Mouse (Mus musculus) MEL (cell line): ENCODE results near the gene Nfatc3. TPM values are rescaled to one million over a fixed set of nuclear protein-coding genes. Genes with fewer than 3 reads are reported as not detected.

Source experiments
- DNase-seq: peaks from one replicate; pipeline ENCODE4 v3.0.0; 2011; ENCODE audit warnings: low read depth, low spot score
- H3K27ac ChIP-seq: 2 replicates; pipeline ENCODE4 v1.5.1; 2012; ENCODE audit warnings: low read depth, mild to moderate bottlenecking, control low read depth, low read length, moderate library complexity; ENCODE audit not compliant: control insufficient read depth
- H3K27me3 ChIP-seq, 2 experiments: fragments of 150-350 bp in 1 of 2; sonication (generic) in 1 of 2; 2 replicates each; pipeline ENCODE4 v1.6.1; 2012; ENCODE audit warnings: low read length in 2 of 2, mild to moderate bottlenecking in 2 of 2, improper control_type of control experiment in 1 of 2, moderate library complexity in 1 of 2; ENCODE audit not compliant: insufficient read depth in 2 of 2, control insufficient read depth in 1 of 2
- H3K36me3 ChIP-seq, 2 experiments: 2 replicates each; pipeline ENCODE4 v1.6.1; 2012 to 2014; ENCODE audit warnings: low read length in 2 of 2, improper control_type of control experiment in 1 of 2, inconsistent platforms in 1 of 2, mild to moderate bottlenecking in 1 of 2; ENCODE audit not compliant: insufficient read depth in 2 of 2, control insufficient read depth in 1 of 2
- H3K4me1 ChIP-seq, 2 experiments: fragments of 150-350 bp in 1 of 2; sonication (generic) in 1 of 2; 2 replicates each; pipeline ENCODE4 v1.6.1; 2012; ENCODE audit warnings: low read length in 2 of 2, improper control_type of control experiment in 1 of 2, mild to moderate bottlenecking in 1 of 2; ENCODE audit not compliant: insufficient read depth in 2 of 2, control insufficient read depth in 1 of 2
- H3K4me3 ChIP-seq, 2 experiments: fragments of 150-350 bp in 1 of 2; sonication (generic) in 1 of 2; 2 replicates each; pipeline ENCODE4 v1.5.1; 2012; ENCODE audit warnings: low read depth in 2 of 2, low read length in 2 of 2, mild to moderate bottlenecking in 2 of 2, moderate library complexity in 2 of 2, control low read depth in 1 of 2, improper control_type of control experiment in 1 of 2; ENCODE audit not compliant: control insufficient read depth in 1 of 2, insufficient read depth in 1 of 2
- H3K79me2 ChIP-seq: 2 replicates; pipeline ENCODE4 v1.6.1; 2012; ENCODE audit warnings: mild to moderate bottlenecking, low read length, moderate library complexity; ENCODE audit not compliant: control insufficient read depth, poor library complexity, insufficient read depth
- H3K9ac ChIP-seq: 2 replicates; pipeline ENCODE4 v1.6.1; 2012; ENCODE audit warnings: low read depth, mild to moderate bottlenecking, control low read depth, low read length, moderate library complexity; ENCODE audit not compliant: control insufficient read depth, poor library complexity, severe bottlenecking
- H3K9me3 ChIP-seq: fragments of 150-350 bp; sonication (generic); replicated peaks from 2 replicates; pipeline ENCODE4 v1.6.1; 2012; ENCODE audit warnings: mild to moderate bottlenecking, low read length, improper control_type of control experiment, moderate library complexity; ENCODE audit not compliant: insufficient read depth
- BHLHE40 ChIP-seq: IDR thresholded peaks from 2 replicates; pipeline ENCODE4 v1.6.1; 2012; ENCODE audit warnings: low read depth, mild to moderate bottlenecking, inconsistent platforms, low read length, improper control_type of control experiment, borderline replicate concordance
- CHD1 ChIP-seq: IDR thresholded peaks from 2 replicates; pipeline ENCODE4 v1.6.1; 2012; ENCODE audit warnings: low read depth, mild to moderate bottlenecking, inconsistent platforms, low read length, improper control_type of control experiment
- CHD2 ChIP-seq: IDR thresholded peaks from 2 replicates; pipeline ENCODE4 v1.6.1; 2011; ENCODE audit warnings: low read length, improper control_type of control experiment
- E2F4 ChIP-seq: IDR thresholded peaks from 2 replicates; pipeline ENCODE4 v1.6.1; 2011; ENCODE audit warnings: low read depth, low read length, improper control_type of control experiment, borderline replicate concordance
- ELF1 ChIP-seq: IDR thresholded peaks from 2 replicates; pipeline ENCODE4 v1.6.1; 2014; ENCODE audit warnings: low read depth, mild to moderate bottlenecking, inconsistent platforms, low read length, improper control_type of control experiment, moderate library complexity
- EP300 ChIP-seq, 2 experiments: IDR thresholded peaks; 2 replicates each; pipeline ENCODE4 v1.6.1; 2011; ENCODE audit warnings: improper control_type of control experiment in 2 of 2, low read length in 2 of 2, low read depth in 1 of 2, mild to moderate bottlenecking in 1 of 2
- ETS1 ChIP-seq: IDR thresholded peaks from 2 replicates; pipeline ENCODE4 v1.6.1; 2012; ENCODE audit warnings: low read depth, mild to moderate bottlenecking, inconsistent platforms, low read length, improper control_type of control experiment, moderate library complexity
- GATA1 ChIP-seq: IDR thresholded peaks from 2 replicates; pipeline ENCODE4 v1.6.1; 2011; ENCODE audit warnings: low read depth, low read length, improper control_type of control experiment
- HCFC1 ChIP-seq: IDR thresholded peaks from 2 replicates; pipeline ENCODE4 v1.6.1; 2012; ENCODE audit warnings: low read depth, mild to moderate bottlenecking, inconsistent platforms, low read length, improper control_type of control experiment, moderate library complexity
- KAT2A ChIP-seq: conservative IDR thresholded peaks from 2 replicates; pipeline ENCODE4 v1.6.1; 2012; ENCODE audit warnings: low read depth, low read length, improper control_type of control experiment, inconsistent platforms
- MAFK ChIP-seq: IDR thresholded peaks from 2 replicates; pipeline ENCODE4 v1.6.1; 2011; ENCODE audit warnings: low read depth, mild to moderate bottlenecking, low read length, improper control_type of control experiment, borderline replicate concordance
- MAX ChIP-seq: IDR thresholded peaks from 2 replicates; pipeline ENCODE4 v1.6.1; 2011; ENCODE audit warnings: low read length, improper control_type of control experiment
- MAZ ChIP-seq: IDR thresholded peaks from 2 replicates; pipeline ENCODE4 v1.6.1; 2012; ENCODE audit warnings: low read depth, mild to moderate bottlenecking, inconsistent platforms, low read length, improper control_type of control experiment
- MEF2A ChIP-seq: IDR thresholded peaks from 2 replicates; pipeline ENCODE4 v1.6.1; 2014; ENCODE audit warnings: low read depth, mild to moderate bottlenecking, inconsistent platforms, low read length, improper control_type of control experiment; ENCODE audit not compliant: poor library complexity, insufficient replicate concordance, severe bottlenecking; ENCODE audit errors: extremely low read depth
- MXI1 ChIP-seq: IDR thresholded peaks from 2 replicates; pipeline ENCODE4 v1.6.1; 2011; ENCODE audit warnings: mild to moderate bottlenecking, low read depth, low read length, improper control_type of control experiment
- MYB ChIP-seq: IDR thresholded peaks from 2 replicates; pipeline ENCODE4 v1.6.1; 2011; ENCODE audit warnings: mild to moderate bottlenecking, low read depth, low read length, improper control_type of control experiment
- NELFE ChIP-seq: IDR thresholded peaks from 2 replicates; pipeline ENCODE4 v1.6.1; 2011; ENCODE audit warnings: low read depth, low read length, improper control_type of control experiment
- NRF1 ChIP-seq: IDR thresholded peaks from 2 replicates; pipeline ENCODE4 v1.6.1; 2014; ENCODE audit warnings: low read depth, mild to moderate bottlenecking, inconsistent platforms, low read length, improper control_type of control experiment, moderate library complexity; ENCODE audit not compliant: poor library complexity, insufficient read depth, severe bottlenecking
- POLR2A ChIP-seq, 2 experiments: IDR thresholded peaks; 2 replicates each; pipeline ENCODE4 v1.6.1; 2011 to 2012; ENCODE audit warnings: low read length in 2 of 2, mild to moderate bottlenecking in 2 of 2, control low read depth in 1 of 2, improper control_type of control experiment in 1 of 2, low read depth in 1 of 2, moderate library complexity in 1 of 2; ENCODE audit not compliant: control insufficient read depth in 1 of 2, insufficient read depth in 1 of 2, poor library complexity in 1 of 2
- POLR2AphosphoS2 ChIP-seq: IDR thresholded peaks from 2 replicates; pipeline ENCODE4 v1.6.1; 2011; ENCODE audit warnings: low read length, improper control_type of control experiment
- POLR2AphosphoS5 ChIP-seq: IDR thresholded peaks from 2 replicates; pipeline ENCODE4 v1.6.1; 2012; ENCODE audit warnings: low read depth, borderline replicate concordance, mild to moderate bottlenecking, inconsistent platforms, low read length, moderate library complexity, mixed read lengths
- RAD21 ChIP-seq: IDR thresholded peaks from 2 replicates; pipeline ENCODE4 v1.6.1; 2011; ENCODE audit warnings: mild to moderate bottlenecking, low read depth, low read length, improper control_type of control experiment
- RCOR1 ChIP-seq: IDR thresholded peaks from 2 replicates; pipeline ENCODE4 v1.6.1; 2012; ENCODE audit warnings: low read depth, mild to moderate bottlenecking, inconsistent platforms, low read length, improper control_type of control experiment
- SIN3A ChIP-seq: IDR thresholded peaks from 2 replicates; pipeline ENCODE4 v1.6.1; 2012; ENCODE audit warnings: low read length, improper control_type of control experiment, inconsistent platforms
- TAL1 ChIP-seq: IDR thresholded peaks from 2 replicates; pipeline ENCODE4 v1.6.1; 2012; ENCODE audit warnings: mild to moderate bottlenecking, inconsistent platforms, low read length, moderate library complexity, mixed read lengths
- TBP ChIP-seq: IDR thresholded peaks from 2 replicates; pipeline ENCODE4 v1.8.0; 2011; ENCODE audit warnings: low read depth, low read length, improper control_type of control experiment
- TCF12 ChIP-seq: IDR thresholded peaks from 2 replicates; pipeline ENCODE4 v1.6.1; 2014; ENCODE audit warnings: low read depth, mild to moderate bottlenecking, inconsistent platforms, low read length, improper control_type of control experiment, moderate library complexity
- UBTF ChIP-seq: IDR thresholded peaks from 2 replicates; pipeline ENCODE4 v1.6.1; 2012; ENCODE audit warnings: low read depth, mild to moderate bottlenecking, inconsistent platforms, low read length, improper control_type of control experiment, moderate library complexity, borderline replicate concordance; ENCODE audit not compliant: insufficient read depth
- USF2 ChIP-seq, 2 experiments: IDR thresholded peaks; 2 replicates each; pipeline ENCODE4 v1.6.1; 2011 to 2012; ENCODE audit warnings: improper control_type of control experiment in 2 of 2, low read length in 2 of 2, borderline replicate concordance in 1 of 2, inconsistent platforms in 1 of 2, low read depth in 1 of 2, mild to moderate bottlenecking in 1 of 2; ENCODE audit not compliant: insufficient read depth in 1 of 2
- ZC3H11A ChIP-seq: IDR thresholded peaks from 2 replicates; pipeline ENCODE4 v1.6.1; 2012; ENCODE audit warnings: low read depth, mild to moderate bottlenecking, inconsistent platforms, low read length, improper control_type of control experiment
- ZKSCAN1 ChIP-seq: IDR thresholded peaks from 2 replicates; pipeline ENCODE4 v1.6.1; 2012; ENCODE audit warnings: low read depth, mild to moderate bottlenecking, inconsistent platforms, low read length, improper control_type of control experiment, moderate library complexity
- ZNF384 ChIP-seq: IDR thresholded peaks from 2 replicates; pipeline ENCODE4 v1.6.1; 2012; ENCODE audit warnings: low read depth, mild to moderate bottlenecking, inconsistent platforms, low read length, improper control_type of control experiment
- polyA plus RNA-seq, 2 experiments: library from polyadenylated mRNA; stranded (reverse) in 1 of 2; unstranded in 1 of 2; fragments of >175 nt in 1 of 2; fragments of >200 nt in 1 of 2; gene quantifications; 2 replicates each; pipeline versions ENCODE4 v1.2.1 to v1.2.4; 2012; ENCODE audit warnings: low replicate concordance in 2 of 2, low read depth in 1 of 2; ENCODE audit not compliant: insufficient read length in 2 of 2, insufficient read depth in 1 of 2, missing spikeins in 1 of 2
- total RNA-seq: library from RNA; depleted of rRNA; stranded (reverse); fragments of 300-350 nt; gene quantifications from 2 replicates; pipeline ENCODE4 v1.2.3, GENCODE M21; 2012

Gene Nfatc3
- total and polyA plus RNA-seq, 3 experiments, result 14.4 to 59.3 (median 50.2) TPM

- Histone ChIP-seq H3K9ac (no peak overlapping the region), H3K27me3 (no peaks in the 10 kb centered on the region), H3K79me2 (no peaks in the 10 kb centered on the region), H3K4me1 (no peaks in the 10 kb centered on the region), H3K36me3 (peaks cover 0 to 30% of the 10 kb centered on the region in 2 experiments; a peak in 2 of 4 replicates), H3K27ac (no peak overlapping the region), H3K9me3 (no peaks in the 10 kb centered on the region), H3K4me3 (no peak overlapping the region)
- DNase-seq, result no peak
- no peak for TF ChIP-seq ETS1
- TF ChIP-seq KAT2A, result no peak
- TF ChIP-seq BHLHE40, result no peak
- TF ChIP-seq TBP, result no peak
- no peak for TF ChIP-seq POLR2AphosphoS5
- no peak for TF ChIP-seq NELFE
- no peak for TF ChIP-seq USF2 (IDR thresholded peaks at IDR 0.05; ENCODE audit: borderline replicate concordance in 1 of 2, insufficient read depth in 1 of 2, low read depth in 1 of 2, low read length in 2 of 2)
- no peak for TF ChIP-seq GATA1
- no peak for TF ChIP-seq MEF2A
- TF ChIP-seq POLR2AphosphoS2, result no peak
- no peak for TF ChIP-seq ZNF384
- no peak for TF ChIP-seq NRF1
- TF ChIP-seq E2F4, result no peak
- no peak for TF ChIP-seq CHD2
- no peak for TF ChIP-seq UBTF
- TF ChIP-seq MAZ, result no peak
- no peak for TF ChIP-seq SIN3A
- no peak for TF ChIP-seq MAFK
- no peak for TF ChIP-seq ZC3H11A
- no peak for TF ChIP-seq MYB
Observed at GRCm38 (mm10) chr8:106102321-106102720, 43.7 kb downstream of the Nfatc3 start.

GRCm38 (mm10) chr8:106103888-106104287, 45.2 kb downstream of the Nfatc3 start:
- TF ChIP-seq MAFK, result no peak
- no peak for TF ChIP-seq MXI1
- TF ChIP-seq CHD1, result no peak
- TF ChIP-seq RAD21, result no peak
- no peak for TF ChIP-seq HCFC1
- no peak for TF ChIP-seq USF2 (IDR thresholded peaks at IDR 0.05; ENCODE audit: borderline replicate concordance in 1 of 2, insufficient read depth in 1 of 2, low read depth in 1 of 2, low read length in 2 of 2)
- TF ChIP-seq POLR2AphosphoS5, result no peak
- no peak for TF ChIP-seq ZKSCAN1
- no peak for TF ChIP-seq POLR2A (IDR thresholded peaks at IDR 0.05; ENCODE audit: control insufficient read depth in 1 of 2, insufficient read depth in 1 of 2, low read depth in 1 of 2, low read length in 2 of 2, poor library complexity in 1 of 2)
- TF ChIP-seq TAL1, result no peak
- TF ChIP-seq MEF2A, result no peak
- no peak for TF ChIP-seq UBTF
- no peak for TF ChIP-seq RCOR1
- no peak for TF ChIP-seq TCF12
- no peak for TF ChIP-seq ELF1
- TF ChIP-seq EP300 (IDR thresholded peaks at IDR 0.05; ENCODE audit: low read depth in 1 of 2, low read length in 2 of 2), result no peak
- TF ChIP-seq E2F4, result no peak
- no peak for TF ChIP-seq MAX
- no peak for TF ChIP-seq ETS1
- TF ChIP-seq NELFE, result no peak
- TF ChIP-seq, all 39 proteins: peak for 0
- Histone ChIP-seq H3K27me3 (no peaks in the 10 kb centered on the region), H3K4me3 (no peak overlapping the region), H3K9ac (no peak overlapping the region), H3K36me3 (peaks cover 0 to 31% of the 10 kb centered on the region in 2 experiments; a peak in 2 of 4 replicates), H3K27ac (no peak overlapping the region), H3K9me3 (no peaks in the 10 kb centered on the region), H3K4me1 (no peaks in the 10 kb centered on the region), H3K79me2 (no peaks in the 10 kb centered on the region)
- DNase-seq, result no peak
